Mouse (Mus musculus) granulocyte monocyte progenitor cell, adult 5-6 weeks (primary cell): ENCODE data around the gene Aida. TPM values are rescaled to one million over a fixed set of nuclear protein-coding genes. Genes with fewer than 3 reads are reported as not detected.
"Not testable (repeated sequence)": the region's sequence is repeated elsewhere in the genome, so short reads cannot be mapped to it uniquely, and the experiment has no call there.

Experiments
- ATAC-seq: replicated peaks from 2 replicates; pipeline ENCODE4 v1.8.0; 2016; ENCODE audit warnings: mild to moderate bottlenecking, moderate TSS enrichment, inconsistent platforms; ENCODE audit not compliant: poor library complexity, severe bottlenecking
- total RNA-seq, 2 experiments: library from RNA; stranded (forward) in 1 of 2; stranded (reverse) in 1 of 2; fragments of 200-712, 200-1000 nt in 1 of 2; fragments of >200 nt in 1 of 2; fragmentation: Nextera tagmentation in 1 of 2; gene quantifications; 2 replicates each; pipeline ENCODE4 v1.2.3; 2014 to 2017

Gene Aida
- total RNA-seq, 2 experiments from 2014 or later, result 32.4 to 42.4 TPM

GRCm38 (mm10) chr1:183312076-183312475, 15.7 kb downstream of the Aida start:
- ATAC-seq, result no peak

- no peak; the same call in 1 of the 2 replicates for ATAC-seq
Observed at GRCm38 (mm10) chr1:183315783-183316182, 19.4 kb downstream of the Aida start.

- ATAC-seq, result peak; percentile 81
Observed at GRCm38 (mm10) chr1:183320708-183321107, 24.3 kb downstream of the Aida start.

GRCm38 (mm10) chr1:183322496-183322895, 26.1 kb downstream of the Aida start:
- peak; percentile 60 for ATAC-seq

- ATAC-seq, result no peak
Observed at GRCm38 (mm10) chr1:183323923-183324322, 27.5 kb downstream of the Aida start.

- ATAC-seq, result no peak
Observed at GRCm38 (mm10) chr1:183324433-183324832, 28.0 kb downstream of the Aida start.

- no peak for ATAC-seq
Observed at GRCm38 (mm10) chr1:183327171-183327570, 30.8 kb downstream of the Aida start.

- not testable (repeated sequence) for ATAC-seq
Observed at GRCm38 (mm10) chr1:183342902-183343301, 46.5 kb downstream of the Aida start.

- peak; percentile 79 for ATAC-seq
Observed at GRCm38 (mm10) chr1:183344886-183345816, 48.8 kb downstream of the Aida start.

GRCm38 (mm10) chr1:183345817-183346195, 49.4 kb downstream of the Aida start:
- no peak for ATAC-seq

GRCm38 (mm10) chr1:183349840-183350239, 53.5 kb downstream of the Aida start:
- ATAC-seq, result peak; percentile 78

GRCm38 (mm10) chr1:183358901-183359300, 62.5 kb downstream of the Aida start:
- ATAC-seq, result no peak

GRCm38 (mm10) chr1:183362301-183362700, 65.9 kb downstream of the Aida start:
- ATAC-seq, result peak; percentile 30; the same call in 1 of the 2 replicates

- ATAC-seq, result no peak
Observed at GRCm38 (mm10) chr1:183362729-183363576, 66.6 kb downstream of the Aida start.

- ATAC-seq, result no peak
Observed at GRCm38 (mm10) chr1:183363577-183363867, 67.1 kb downstream of the Aida start.

- ATAC-seq, result no peak
Observed at GRCm38 (mm10) chr1:183366361-183366760, 70.0 kb downstream of the Aida start.

- ATAC-seq, result peak; percentile 23
Observed at GRCm38 (mm10) chr1:183368601-183369400, 72.4 kb downstream of the Aida start.

GRCm38 (mm10) chr1:183369427-183370014, 73.1 kb downstream of the Aida start, which contains the start of gene Mia3:
Gene Mia3 (minus strand): TSS chr1:183369553.
- ATAC-seq, result peak; percentile 99

GRCm38 (mm10) chr1:183374728-183375127, 78.3 kb downstream of the Aida start:
- no peak for ATAC-seq
